Mouse (Mus musculus) spleen, adult 2 months (tissue): Measurements from ENCODE around the gene Chrng. TPM values are rescaled to one million over a fixed set of nuclear protein-coding genes. Genes with fewer than 3 reads are reported as not detected.

Experiments used
- DNase-seq, 2 experiments: peaks; one replicate each; pipeline versions ENCODE4 v3.0.0 to v3.0.0-alpha.2; 2012 to 2021; ENCODE audit warnings: low spot score in 2 of 2, low read depth in 1 of 2
- H3K27ac ChIP-seq: fragments of 200-500 bp; 2 replicates; pipeline ENCODE4 v1.5.1; 2012; ENCODE audit warnings: low read length, inconsistent platforms; ENCODE audit not compliant: insufficient read depth
- H3K27me3 ChIP-seq: fragments of 200-500 bp; 2 replicates; pipeline ENCODE4 v1.6.1; 2012; ENCODE audit warnings: mild to moderate bottlenecking, moderate library complexity, low read length, inconsistent platforms; ENCODE audit not compliant: control insufficient read depth, insufficient read depth
- H3K36me3 ChIP-seq: fragments of 200-500 bp; 2 replicates; pipeline ENCODE4 v1.6.1; 2012; ENCODE audit warnings: mild to moderate bottlenecking, low read length, inconsistent platforms; ENCODE audit not compliant: control insufficient read depth, insufficient read depth
- H3K4me1 ChIP-seq: fragments of 200-500 bp; 2 replicates; pipeline ENCODE4 v1.6.1; 2011; ENCODE audit warnings: inconsistent platforms; ENCODE audit not compliant: control insufficient read depth, insufficient read depth, insufficient read length
- H3K4me3 ChIP-seq: fragments of 200-500 bp; 2 replicates; pipeline ENCODE4 v1.5.1; 2011; ENCODE audit warnings: mild to moderate bottlenecking, inconsistent platforms; ENCODE audit not compliant: insufficient read depth, insufficient read length; ENCODE audit errors: extremely low read depth
- CTCF ChIP-seq: fragments of 200-500 bp; IDR thresholded peaks from 2 replicates; pipeline ENCODE4 v1.5.1; 2011; ENCODE audit warnings: mild to moderate bottlenecking, inconsistent platforms; ENCODE audit not compliant: insufficient read depth, insufficient read length, insufficient replicate concordance; ENCODE audit errors: extremely low read depth
- POLR2A ChIP-seq: fragments of 200-500 bp; IDR thresholded peaks from 2 replicates; pipeline ENCODE4 v1.6.1; 2011; ENCODE audit warnings: low read depth, low read length, inconsistent platforms
- WGBS: fragments of 180-500 bp; shearing (Covaris S2); methylation state at CpG from one replicate; pipeline ENCODE4 v1.1.7; 2018; 5-methylcytosine and 5-hydroxymethylcytosine counted together
- polyA plus RNA-seq: library from polyadenylated mRNA; depleted of rRNA; stranded (reverse); fragments of >200 nt; gene quantifications from 2 replicates; pipeline ENCODE4 v1.2.3, GENCODE M21; 2012; rRNA removed

The Chrng gene
- not detected in 2 replicates for polyA plus RNA-seq

- H3K4me1 ChIP-seq, result no peaks in the 10 kb centered on the region
- no peak within 1 kb of the TSS for H3K4me3 ChIP-seq
- no peak within 1 kb of the TSS for H3K27ac ChIP-seq
- H3K27me3 ChIP-seq, result no peaks in the 10 kb centered on the region; the same call in 1 of the 2 replicates
- no peaks in the 10 kb centered on the region for H3K36me3 ChIP-seq
- TF ChIP-seq CTCF (no peak), POLR2A (no peak)
- WGBS, result 84% methylated on average over 7 of the region's 7 CpGs
- no peak for DNase-seq
Observed at GRCm38 (mm10) chr1:87204465-87204864, at the start of gene Chrng. Chrng (plus strand) TSS chr1:87204657.

GRCm38 (mm10) chr1:87155531-87156198 is 48.8 kb upstream of the Chrng start:
- 2% methylated on average over 56 of the region's 56 CpGs for WGBS
- no peak for DNase-seq
- Histone ChIP-seq H3K27me3 (peaks cover 11% of the 10 kb centered on the region), H3K4me3 (no peak overlapping the region), H3K4me1 (peaks cover 7% of the 10 kb centered on the region; the same call in 1 of the 2 replicates), H3K27ac (no peak overlapping the region), H3K36me3 (no peaks in the 10 kb centered on the region)
- TF ChIP-seq CTCF (no peak), POLR2A (no peak)

GRCm38 (mm10) chr1:87156199-87156587 is 48.3 kb upstream of the Chrng start, which contains the start of gene Ecel1:
Ecel1 (minus strand) TSS chr1:87156521.
- H3K27me3 ChIP-seq, result peaks cover 11% of the 10 kb centered on the region
- no peak within 1 kb of the TSS for H3K27ac ChIP-seq
- 7% methylated on average over 12 of the region's 12 CpGs for WGBS
- TF ChIP-seq CTCF (no peak), POLR2A (no peak)
- no peaks in the 10 kb centered on the region for H3K36me3 ChIP-seq
- no peak for DNase-seq
- H3K4me3 ChIP-seq, result no peak within 1 kb of the TSS
- peaks cover 7% of the 10 kb centered on the region; the same call in 1 of the 2 replicates for H3K4me1 ChIP-seq

- DNase-seq, result no peak
- no peak overlapping the region for H3K4me3 ChIP-seq
- H3K4me1 ChIP-seq, result peaks cover 4% of the 10 kb centered on the region; the same call in 1 of the 2 replicates
- H3K27me3 ChIP-seq, result peaks cover 6% of the 10 kb centered on the region
- no peak overlapping the region for H3K27ac ChIP-seq
- no peak for TF ChIP-seq POLR2A
- TF ChIP-seq CTCF, result no peak
- WGBS, result 66% methylated on average over 3 of the region's 3 CpGs
- no peaks in the 10 kb centered on the region for H3K36me3 ChIP-seq
Observed at GRCm38 (mm10) chr1:87159396-87159795, 45.1 kb upstream of the Chrng start.

GRCm38 (mm10) chr1:87164164-87164795 is 40.2 kb upstream of the Chrng start:
- TF ChIP-seq POLR2A, result no peak
- H3K36me3 ChIP-seq, result no peaks in the 10 kb centered on the region
- H3K4me1 ChIP-seq, result no peaks in the 10 kb centered on the region
- no peak for DNase-seq
- H3K27me3 ChIP-seq, result no peaks in the 10 kb centered on the region
- WGBS, result 48% methylated on average over 10 of the region's 11 CpGs
- H3K4me3 ChIP-seq, result no peak overlapping the region
- H3K27ac ChIP-seq, result no peak overlapping the region

GRCm38 (mm10) chr1:87164796-87165184 is 39.7 kb upstream of the Chrng start:
- no peaks in the 10 kb centered on the region for H3K4me1 ChIP-seq
- TF ChIP-seq CTCF (no peak), POLR2A (no peak)
- 54% methylated on average over 9 of the region's 9 CpGs for WGBS
- H3K27me3 ChIP-seq, result no peaks in the 10 kb centered on the region
- H3K36me3 ChIP-seq, result no peaks in the 10 kb centered on the region
- H3K4me3 ChIP-seq, result no peak overlapping the region
- no peak overlapping the region for H3K27ac ChIP-seq
- DNase-seq, result no peak

- peaks cover 6% of the 10 kb centered on the region; the same call in 1 of the 2 replicates for H3K27me3 ChIP-seq
- no peak overlapping the region for H3K4me3 ChIP-seq
- 19% methylated on average over 19 of the region's 19 CpGs for WGBS
- no peaks in the 10 kb centered on the region for H3K36me3 ChIP-seq
- no peak for DNase-seq
- no peak overlapping the region for H3K27ac ChIP-seq
- H3K4me1 ChIP-seq, result no peaks in the 10 kb centered on the region
- TF ChIP-seq CTCF, result no peak
- no peak for TF ChIP-seq POLR2A
Observed at GRCm38 (mm10) chr1:87170458-87170857, 34.0 kb upstream of the Chrng start.
